Mouse (Mus musculus): ENCODE data around the gene Caprin1.

Caprin1 gene

GRCm38 (mm10) chr2:103797491-103798009 lies at the start of gene Caprin1:
Gene Caprin1, minus strand, starts transcription at chr2:103797649.
- peak; percentile 96 for DNase-seq (ENCODE audit: low spot score in 2 of 2)

GRCm38 (mm10) chr2:103846875-103847274 lies 49.4 kb upstream of the Caprin1 start:
- DNase-seq (ENCODE audit: low spot score in 2 of 2), result no peak

- no peak for DNase-seq (ENCODE audit: low spot score in 2 of 2)
Measured at GRCm38 (mm10) chr2:103846271-103846670, 48.8 kb upstream of the Caprin1 start.

- no peak for DNase-seq (ENCODE audit: low spot score in 2 of 2)
Measured at GRCm38 (mm10) chr2:103844016-103844415, 46.6 kb upstream of the Caprin1 start.

- DNase-seq (ENCODE audit: low spot score in 2 of 2), result no peak
Measured at GRCm38 (mm10) chr2:103843321-103843720, 45.9 kb upstream of the Caprin1 start.

- no peak for DNase-seq (ENCODE audit: low spot score in 2 of 2)
Measured at GRCm38 (mm10) chr2:103842299-103842698, 44.9 kb upstream of the Caprin1 start.

- no peak for DNase-seq (ENCODE audit: low spot score in 2 of 2)
Measured at GRCm38 (mm10) chr2:103838483-103838882, 41.0 kb upstream of the Caprin1 start.

GRCm38 (mm10) chr2:103837166-103837565 lies 39.7 kb upstream of the Caprin1 start:
- no peak for DNase-seq (ENCODE audit: low spot score in 2 of 2)

GRCm38 (mm10) chr2:103835614-103836395 lies 38.4 kb upstream of the Caprin1 start:
- DNase-seq (ENCODE audit: low spot score in 2 of 2), result no peak

GRCm38 (mm10) chr2:103833816-103834445 lies 36.5 kb upstream of the Caprin1 start:
- no peak for DNase-seq (ENCODE audit: low spot score in 2 of 2)

- DNase-seq (ENCODE audit: low spot score in 2 of 2), result no peak
Measured at GRCm38 (mm10) chr2:103832899-103833298, 35.5 kb upstream of the Caprin1 start.

- DNase-seq (ENCODE audit: low spot score in 2 of 2), result no peak
Measured at GRCm38 (mm10) chr2:103828900-103829299, 31.5 kb upstream of the Caprin1 start.

GRCm38 (mm10) chr2:103824916-103825315 lies 27.5 kb upstream of the Caprin1 start:
- no peak for DNase-seq (ENCODE audit: low spot score in 2 of 2)

- DNase-seq (ENCODE audit: low spot score in 2 of 2), result no peak
Measured at GRCm38 (mm10) chr2:103822560-103822959, 25.1 kb upstream of the Caprin1 start.

GRCm38 (mm10) chr2:103817145-103817895 lies 19.9 kb upstream of the Caprin1 start:
- DNase-seq (ENCODE audit: low spot score in 2 of 2), result no peak

- no peak for DNase-seq (ENCODE audit: low spot score in 2 of 2)
Measured at GRCm38 (mm10) chr2:103815976-103816375, 18.5 kb upstream of the Caprin1 start.

GRCm38 (mm10) chr2:103811465-103812191 lies 14.2 kb upstream of the Caprin1 start:
- DNase-seq (ENCODE audit: low spot score in 2 of 2), result no peak

- DNase-seq (ENCODE audit: low spot score in 2 of 2), result no peak
Measured at GRCm38 (mm10) chr2:103810412-103810811, 13.0 kb upstream of the Caprin1 start.

- DNase-seq (ENCODE audit: low spot score in 2 of 2), result no peak
Measured at GRCm38 (mm10) chr2:103808466-103808865, 11.0 kb upstream of the Caprin1 start.

GRCm38 (mm10) chr2:103803770-103804530 lies 6.5 kb upstream of the Caprin1 start:
- DNase-seq (ENCODE audit: low spot score in 2 of 2), result no peak

GRCm38 (mm10) chr2:103802422-103802821 lies 5.0 kb upstream of the Caprin1 start:
- no peak for DNase-seq (ENCODE audit: low spot score in 2 of 2)

All from frontal cortex, postnatal 36 days (tissue).